Mouse (Mus musculus) embryonic facial prominence, embryonic 14.5 days (tissue): ENCODE measurements around the gene Gm20498. TPM values are rescaled to one million over a fixed set of nuclear protein-coding genes. Genes with fewer than 3 reads are reported as not detected.
"Not testable (repeated sequence)": the region's sequence is repeated elsewhere in the genome, so short reads cannot be mapped to it uniquely, and the experiment has no call there.

Source experiments
- ATAC-seq: fragments of 200-750 bp; cut with Nextera tagmentation; 2 replicates; pipeline ENCODE4 v1.8.0; 2017; ENCODE audit warnings: low read depth, moderate number of reproducible peaks, moderate TSS enrichment
- DNase-seq: peaks from one replicate; pipeline ENCODE4 v3.0.0-alpha.2; 2015; ENCODE audit warnings: low spot score
- H3K27ac ChIP-seq: fragments of 300-500 bp; sonication (generic); replicated peaks from 2 replicates; pipeline ENCODE4 v1.5.1; 2014; ENCODE audit warnings: low read depth, mild to moderate bottlenecking, low read length, moderate library complexity
- H3K27me3 ChIP-seq: fragments of 300-500 bp; sonication (generic); replicated peaks from 2 replicates; pipeline ENCODE4 v1.6.1; 2014; ENCODE audit warnings: low read length; ENCODE audit not compliant: control insufficient read depth, insufficient read depth
- H3K36me3 ChIP-seq: fragments of 300-500 bp; sonication (generic); 2 replicates; pipeline ENCODE4 v1.6.1; 2014; ENCODE audit warnings: low read length, mixed read lengths; ENCODE audit not compliant: control insufficient read depth, insufficient read depth
- H3K4me1 ChIP-seq: fragments of 300-500 bp; sonication (generic); 2 replicates; pipeline ENCODE4 v1.6.1; 2014; ENCODE audit warnings: antibody characterized with exemption, low read length; ENCODE audit not compliant: control insufficient read depth, insufficient read depth
- H3K4me2 ChIP-seq: fragments of 300-500 bp; sonication (generic); 2 replicates; pipeline ENCODE4 v1.6.1; 2014; ENCODE audit warnings: low read depth, mild to moderate bottlenecking, low read length, moderate library complexity, mixed read lengths
- H3K4me3 ChIP-seq: fragments of 300-500 bp; sonication (generic); 2 replicates; pipeline ENCODE4 v1.5.1; 2014; ENCODE audit warnings: low read depth, mild to moderate bottlenecking, low read length
- H3K9ac ChIP-seq: fragments of 300-500 bp; sonication (generic); 2 replicates; pipeline ENCODE4 v1.6.1; 2014; ENCODE audit warnings: low read depth, mild to moderate bottlenecking, low read length, moderate library complexity, mixed read lengths
- H3K9me3 ChIP-seq: fragments of 300-500 bp; sonication (generic); 2 replicates; pipeline ENCODE4 v1.6.1; 2016; ENCODE audit warnings: low read length; ENCODE audit not compliant: control insufficient read depth
- WGBS: fragments of 180-500 bp; shearing (Covaris S2); extraction: QIAGEN DNeasy Blood & Tissue Kit; methylation state at CpG from one replicate; pipeline ENCODE4 v1.1.7; 2014; 5-methylcytosine and 5-hydroxymethylcytosine counted together
- polyA plus RNA-seq: library from polyadenylated mRNA; unstranded; fragments of >200 nt; fragmentation: Nextera tagmentation; extraction: Ambion mirVana; gene quantifications from 2 replicates; pipeline ENCODE4 v1.2.1, GENCODE M21; 2014

Gm20498 gene
- polyA plus RNA-seq = 27.6 and 29.4 TPM in 2 replicates

- ATAC-seq (peak; percentile 97), DNase-seq (peak; percentile 93)
- H3K4me3 ChIP-seq = peak within 1 kb of the TSS; percentile 85
- H3K4me1 ChIP-seq = peaks cover 10% of the 10 kb centered on the region
- under 1% methylated on average over 37 of the region's 46 CpGs for WGBS
- peak within 1 kb of the TSS; percentile 85 for H3K9ac ChIP-seq
- H3K27me3 ChIP-seq = no peaks in the 10 kb centered on the region
- no peaks in the 10 kb centered on the region for H3K9me3 ChIP-seq
- no peaks in the 10 kb centered on the region for H3K36me3 ChIP-seq
- H3K27ac ChIP-seq = peak within 1 kb of the TSS; percentile 67; the same call in 1 of the 2 replicates
- H3K4me2 ChIP-seq = peak within 1 kb of the TSS; percentile 69
Measured at GRCm38 (mm10) chr12:81532316-81533028, at the start of gene Gm20498, which contains the start of gene Synj2bp. Gm20498 (minus strand) TSS chr12:81532905. Synj2bp (minus strand) TSS chr12:81532911.

- Histone ChIP-seq H3K9me3 (no peaks in the 10 kb centered on the region), H3K4me3 (no peak within 1 kb of the TSS), H3K36me3 (peaks cover 19% of the 10 kb centered on the region), H3K4me1 (no peaks in the 10 kb centered on the region), H3K27ac (no peak within 1 kb of the TSS), H3K9ac (no peak within 1 kb of the TSS), H3K4me2 (no peak within 1 kb of the TSS), H3K27me3 (no peaks in the 10 kb centered on the region)
- 94% methylated on average over 1 of the region's 1 CpGs for WGBS
- no peak for ATAC-seq
- DNase-seq = no peak
Measured at GRCm38 (mm10) chr12:81568374-81568773, 35.7 kb upstream of the Gm20498 start, which contains the start of gene Adam21. Adam21 (minus strand) TSS chr12:81568474.

GRCm38 (mm10) chr12:81567931-81568330 lies 35.2 kb upstream of the Gm20498 start:
- H3K27ac ChIP-seq = no peak overlapping the region
- H3K36me3 ChIP-seq = peaks cover 16% of the 10 kb centered on the region
- DNase-seq = no peak
- ATAC-seq = no peak
- no peak overlapping the region for H3K4me3 ChIP-seq
- H3K4me2 ChIP-seq = no peak overlapping the region
- 90% methylated on average over 5 of the region's 5 CpGs for WGBS
- H3K9ac ChIP-seq = no peak overlapping the region
- H3K9me3 ChIP-seq = no peaks in the 10 kb centered on the region
- H3K4me1 ChIP-seq = no peaks in the 10 kb centered on the region
- no peaks in the 10 kb centered on the region for H3K27me3 ChIP-seq

GRCm38 (mm10) chr12:81564173-81564572 lies 31.5 kb upstream of the Gm20498 start:
- no peak for ATAC-seq
- WGBS = 93% methylated on average over 3 of the region's 3 CpGs
- no peaks in the 10 kb centered on the region for H3K36me3 ChIP-seq

GRCm38 (mm10) chr12:81549286-81549685 lies 16.6 kb upstream of the Gm20498 start:
- Histone ChIP-seq H3K4me2 (no peak overlapping the region), H3K4me3 (no peak overlapping the region), H3K27me3 (no peaks in the 10 kb centered on the region), H3K27ac (no peak overlapping the region), H3K4me1 (no peaks in the 10 kb centered on the region), H3K9ac (no peak overlapping the region), H3K9me3 (no peaks in the 10 kb centered on the region), H3K36me3 (no peaks in the 10 kb centered on the region)
- no peak for ATAC-seq
- no peak for DNase-seq
- 81% methylated on average over 3 of the region's 3 CpGs for WGBS

More at GRCm38 (mm10) chr12:81564173-81564572, 31.5 kb upstream of the Gm20498 start:
- Histone ChIP-seq H3K27me3 (no peaks in the 10 kb centered on the region), H3K4me3 (no peak overlapping the region), H3K9me3 (no peaks in the 10 kb centered on the region), H3K9ac (no peak overlapping the region), H3K4me1 (no peaks in the 10 kb centered on the region), H3K27ac (no peak overlapping the region), H3K4me2 (no peak overlapping the region)
- DNase-seq = no peak

GRCm38 (mm10) chr12:81547163-81547562 lies 14.5 kb upstream of the Gm20498 start:
- WGBS = 73% methylated on average over 4 of the region's 4 CpGs
- ATAC-seq (no peak), DNase-seq (no peak)
- Histone ChIP-seq H3K27ac (no peak overlapping the region), H3K27me3 (no peaks in the 10 kb centered on the region), H3K9me3 (no peaks in the 10 kb centered on the region), H3K4me2 (no peak overlapping the region), H3K36me3 (no peaks in the 10 kb centered on the region), H3K9ac (no peak overlapping the region), H3K4me3 (no peak overlapping the region), H3K4me1 (no peaks in the 10 kb centered on the region)

GRCm38 (mm10) chr12:81533029-81533419 lies 319 bp upstream of the Gm20498 start:
- Histone ChIP-seq H3K4me2 (peak overlapping the region; percentile 69), H3K27me3 (no peaks in the 10 kb centered on the region), H3K9me3 (no peaks in the 10 kb centered on the region), H3K27ac (peak overlapping the region; percentile 67; the same call in 1 of the 2 replicates), H3K9ac (peak overlapping the region; percentile 85), H3K36me3 (no peaks in the 10 kb centered on the region), H3K4me1 (peaks cover 10% of the 10 kb centered on the region), H3K4me3 (peak overlapping the region; percentile 85)
- ATAC-seq (no peak), DNase-seq (no peak)
- WGBS = 31% methylated on average over 4 of the region's 4 CpGs

GRCm38 (mm10) chr12:81530587-81530986 lies 2.1 kb downstream of the Gm20498 start:
- 83% methylated on average over 4 of the region's 8 CpGs for WGBS
- H3K27ac ChIP-seq, H3K4me3 ChIP-seq, H3K27me3 ChIP-seq, H3K9ac ChIP-seq, H3K36me3 ChIP-seq, H3K4me1 ChIP-seq, H3K9me3 ChIP-seq, H3K4me2 ChIP-seq, DNase-seq, ATAC-seq: not testable (repeated sequence)

- H3K36me3 ChIP-seq, H3K9ac ChIP-seq, H3K27me3 ChIP-seq, H3K4me1 ChIP-seq, H3K4me3 ChIP-seq, ATAC-seq, H3K27ac ChIP-seq, H3K9me3 ChIP-seq, H3K4me2 ChIP-seq, DNase-seq: not testable (repeated sequence)
- WGBS = 99% methylated on average over 9 of the region's 9 CpGs
Measured at GRCm38 (mm10) chr12:81496906-81497305, 35.8 kb downstream of the Gm20498 start.
